Mouse (Mus musculus) limb, embryonic 15.5 days (tissue): ENCODE data around the gene Mre11a. TPM values are rescaled to one million over a fixed set of nuclear protein-coding genes. Genes with fewer than 3 reads are reported as not detected.

Experiments used
- ATAC-seq: fragments of 200-750 bp; cut with Nextera tagmentation; 2 replicates; pipeline ENCODE4 v1.8.0; 2017; ENCODE audit warnings: low read depth, moderate TSS enrichment; ENCODE audit not compliant: insufficient number of reproducible peaks, low FRiP score, low TSS enrichment
- H3K27ac ChIP-seq: fragments of 300-500 bp; sonication (generic); 2 replicates; pipeline ENCODE4 v1.5.1; 2015; ENCODE audit warnings: moderate library complexity, mild to moderate bottlenecking, inconsistent platforms
- H3K27me3 ChIP-seq: fragments of 300-500 bp; sonication (generic); 2 replicates; pipeline ENCODE4 v1.6.1; 2015; ENCODE audit warnings: inconsistent platforms
- H3K36me3 ChIP-seq: fragments of 300-500 bp; sonication (generic); 2 replicates; pipeline ENCODE4 v1.6.1; 2015; ENCODE audit warnings: inconsistent platforms
- H3K4me1 ChIP-seq: fragments of 300-500 bp; sonication (generic); 2 replicates; pipeline ENCODE4 v1.6.1; 2015; ENCODE audit warnings: inconsistent platforms
- H3K4me2 ChIP-seq: fragments of 300-500 bp; sonication (generic); 2 replicates; pipeline ENCODE4 v1.6.1; 2015; ENCODE audit warnings: mild to moderate bottlenecking, inconsistent platforms
- H3K4me3 ChIP-seq: fragments of 300-500 bp; sonication (generic); 2 replicates; pipeline ENCODE4 v1.5.1; 2015; ENCODE audit warnings: mild to moderate bottlenecking, inconsistent platforms
- H3K9ac ChIP-seq: fragments of 300-500 bp; sonication (generic); 2 replicates; pipeline ENCODE4 v1.6.1; 2015; ENCODE audit warnings: inconsistent platforms
- H3K9me3 ChIP-seq: fragments of 300-500 bp; sonication (generic); 2 replicates; pipeline ENCODE4 v1.6.1; 2016; ENCODE audit warnings: inconsistent platforms
- WGBS: fragments of 180-500 bp; shearing (Covaris S2); methylation state at CpG from one replicate; pipeline ENCODE4 v1.1.7; 2015; 5-methylcytosine and 5-hydroxymethylcytosine counted together
- polyA plus RNA-seq: library from polyadenylated mRNA; unstranded; fragments of >200 nt; fragmentation: Nextera tagmentation; extraction: Ambion mirVana; gene quantifications from 2 replicates; pipeline ENCODE4 v1.2.1, GENCODE M21; 2015

Gene Mre11a
- polyA plus RNA-seq, 1 experiment from 2014 or later = 19.8 TPM

DNA sequence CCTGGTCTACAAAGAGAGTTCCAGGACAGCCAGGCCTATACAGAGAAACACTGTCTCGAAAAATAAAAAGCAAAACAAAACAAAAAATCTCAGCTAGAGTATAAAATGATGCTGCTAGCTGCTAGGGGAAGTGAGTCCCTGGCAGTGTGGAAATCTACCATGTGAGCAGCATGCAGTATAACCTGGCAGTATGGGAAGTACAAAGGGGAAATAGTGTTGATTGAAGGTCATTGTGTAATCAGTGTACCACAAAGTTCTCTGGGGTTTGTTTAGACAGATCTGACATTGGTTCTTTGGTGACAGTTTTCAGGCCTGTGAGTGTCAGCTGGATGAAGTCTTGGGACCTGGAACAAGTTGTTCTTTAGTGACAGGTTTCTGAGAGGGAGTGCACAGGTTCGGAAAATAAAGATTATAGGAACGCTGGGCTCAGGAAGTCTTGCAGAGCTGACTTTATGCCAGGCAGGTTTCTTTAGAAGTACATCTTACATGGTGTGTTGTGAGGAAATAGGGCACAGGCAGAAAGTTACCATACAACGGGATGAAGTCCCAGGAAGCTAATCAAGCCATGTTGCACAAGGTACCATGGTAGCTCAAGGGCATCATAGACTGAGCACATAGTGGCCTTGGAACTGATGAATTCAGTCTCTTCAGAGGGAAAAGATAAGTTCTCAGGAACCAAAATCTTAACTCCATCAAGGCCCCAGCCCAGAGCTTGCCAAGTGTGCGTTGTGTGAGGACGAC lies 51.1 kb downstream of the Mre11a start:
- Histone ChIP-seq H3K27me3 (peaks cover 4% of the 10 kb centered on the region; the same call in 1 of the 2 replicates), H3K4me3 (no peak overlapping the region), H3K4me2 (no peak overlapping the region), H3K4me1 (peaks cover 6% of the 10 kb centered on the region), H3K9ac (no peak overlapping the region), H3K9me3 (no peaks in the 10 kb centered on the region), H3K36me3 (peaks cover 52% of the 10 kb centered on the region), H3K27ac (no peak overlapping the region)
- WGBS = 87% methylated on average over 6 of the region's 6 CpGs
- no peak for ATAC-seq

GRCm38 (mm10) chr9:14839527-14839926 lies 55.1 kb downstream of the Mre11a start:
- ATAC-seq = no peak; the same call in 1 of the 2 replicates
- H3K4me3 ChIP-seq = no peak overlapping the region
- H3K4me1 ChIP-seq = peaks cover 16% of the 10 kb centered on the region
- H3K27ac ChIP-seq = no peak overlapping the region
- no peaks in the 10 kb centered on the region for H3K9me3 ChIP-seq
- 30% methylated on average over 7 of the region's 7 CpGs for WGBS
- no peak overlapping the region for H3K4me2 ChIP-seq
- peaks cover 4% of the 10 kb centered on the region; the same call in 1 of the 2 replicates for H3K27me3 ChIP-seq
- no peak overlapping the region for H3K9ac ChIP-seq
- peaks cover 20% of the 10 kb centered on the region for H3K36me3 ChIP-seq

GRCm38 (mm10) chr9:14839970-14840369 lies 55.5 kb downstream of the Mre11a start:
- Histone ChIP-seq H3K4me2 (no peak overlapping the region), H3K9me3 (no peaks in the 10 kb centered on the region), H3K4me3 (no peak overlapping the region), H3K36me3 (peaks cover 16% of the 10 kb centered on the region), H3K27me3 (peaks cover 4% of the 10 kb centered on the region; the same call in 1 of the 2 replicates), H3K4me1 (peaks cover 16% of the 10 kb centered on the region), H3K27ac (no peak overlapping the region), H3K9ac (no peak overlapping the region)
- no peak for ATAC-seq
- 57% methylated on average over 5 of the region's 5 CpGs for WGBS

GRCm38 (mm10) chr9:14841878-14842761 lies 57.7 kb downstream of the Mre11a start:
- Histone ChIP-seq H3K4me2 (no peak overlapping the region), H3K27ac (peak overlapping the region; percentile 57; the same call in 1 of the 2 replicates), H3K9ac (no peak overlapping the region), H3K4me3 (no peak overlapping the region), H3K27me3 (peaks cover 2% of the 10 kb centered on the region; the same call in 1 of the 2 replicates), H3K4me1 (peaks cover 16% of the 10 kb centered on the region), H3K36me3 (no peaks in the 10 kb centered on the region), H3K9me3 (no peaks in the 10 kb centered on the region)
- ATAC-seq = peak; percentile 70
- 21% methylated on average over 10 of the region's 10 CpGs for WGBS

- no peak overlapping the region for H3K27ac ChIP-seq
- no peak overlapping the region for H3K4me2 ChIP-seq
- no peaks in the 10 kb centered on the region for H3K36me3 ChIP-seq
- no peak for ATAC-seq
- H3K4me1 ChIP-seq = peaks cover 16% of the 10 kb centered on the region
- H3K27me3 ChIP-seq = peaks cover 4% of the 10 kb centered on the region; the same call in 1 of the 2 replicates
- H3K9ac ChIP-seq = no peak overlapping the region
- WGBS = 86% methylated on average over 6 of the region's 6 CpGs
- H3K9me3 ChIP-seq = no peaks in the 10 kb centered on the region
- no peak overlapping the region for H3K4me3 ChIP-seq
Observed at GRCm38 (mm10) chr9:14843311-14843857, 58.9 kb downstream of the Mre11a start.

- WGBS = 90% methylated on average over 3 of the region's 3 CpGs
- Histone ChIP-seq H3K27me3 (peaks cover 6% of the 10 kb centered on the region), H3K4me1 (peaks cover 16% of the 10 kb centered on the region)
Observed at GRCm38 (mm10) chr9:14843901-14844300, 59.4 kb downstream of the Mre11a start.

DNA sequence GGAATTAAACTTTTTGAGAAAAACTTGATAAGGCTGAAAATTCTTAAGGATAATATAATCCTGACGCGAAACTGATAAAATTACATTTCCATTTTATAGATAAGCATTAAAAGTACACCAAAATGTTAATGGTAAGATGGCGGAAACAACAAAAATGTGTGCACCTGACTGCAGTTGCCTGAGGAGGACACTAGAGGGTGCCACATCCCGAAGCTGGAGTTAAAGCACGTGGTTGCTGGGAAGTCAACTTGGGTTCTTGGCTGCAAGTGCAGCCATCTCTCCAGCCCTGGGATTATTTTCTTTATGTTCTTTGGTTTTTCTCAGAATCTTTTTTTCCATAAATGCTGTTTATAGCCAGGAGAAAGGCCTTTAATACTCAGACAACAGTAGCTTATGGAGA lies 62.0 kb downstream of the Mre11a start:
- Histone ChIP-seq H3K4me2 (no peak overlapping the region), H3K4me1 (peaks cover 10% of the 10 kb centered on the region; the same call in 1 of the 2 replicates), H3K27ac (no peak overlapping the region), H3K36me3 (no peaks in the 10 kb centered on the region), H3K4me3 (no peak overlapping the region), H3K27me3 (peaks cover 10% of the 10 kb centered on the region), H3K9me3 (no peaks in the 10 kb centered on the region), H3K9ac (no peak overlapping the region)
- ATAC-seq = no peak
- WGBS = 45% methylated on average over 5 of the region's 5 CpGs

More at GRCm38 (mm10) chr9:14843901-14844300, 59.4 kb downstream of the Mre11a start:
- no peak for ATAC-seq
- Histone ChIP-seq H3K4me3 (no peak overlapping the region), H3K36me3 (no peaks in the 10 kb centered on the region), H3K9ac (no peak overlapping the region), H3K4me2 (no peak overlapping the region), H3K9me3 (no peaks in the 10 kb centered on the region), H3K27ac (no peak overlapping the region)

DNA sequence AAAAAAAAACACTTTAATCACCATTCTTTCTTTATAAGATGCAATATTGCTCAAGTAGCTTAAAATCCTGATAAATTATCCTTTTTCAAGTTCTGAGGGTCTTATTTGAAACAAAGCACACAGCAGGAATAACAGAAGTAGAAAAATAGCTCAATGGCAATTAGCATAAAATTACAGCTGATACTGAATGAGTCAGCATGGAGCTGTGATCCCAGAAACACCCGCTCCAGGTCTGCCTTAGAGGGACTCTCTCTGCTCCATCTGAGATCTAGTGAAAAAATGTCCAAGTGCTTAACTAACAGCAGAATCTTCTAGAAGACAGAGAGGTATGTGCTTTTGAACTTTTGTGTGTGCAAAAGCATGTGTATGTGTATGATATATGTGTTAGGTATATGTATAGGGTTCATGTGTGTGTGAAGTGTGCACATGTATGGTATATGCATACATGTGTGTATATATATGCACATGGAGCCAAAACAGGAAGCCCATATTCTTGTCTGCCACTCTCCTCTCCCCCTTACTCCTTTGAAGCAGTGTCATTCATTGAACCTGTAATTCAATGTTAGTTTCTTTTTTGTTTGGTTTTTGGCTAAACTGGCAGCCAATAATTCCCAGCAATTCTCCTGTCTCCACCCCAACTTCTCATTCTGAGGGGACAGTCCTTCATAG lies 63.9 kb downstream of the Mre11a start:
- Histone ChIP-seq H3K36me3 (no peaks in the 10 kb centered on the region), H3K4me3 (no peak overlapping the region), H3K9me3 (no peaks in the 10 kb centered on the region), H3K4me2 (no peak overlapping the region), H3K4me1 (no peaks in the 10 kb centered on the region), H3K27me3 (peaks cover 10% of the 10 kb centered on the region), H3K9ac (no peak overlapping the region), H3K27ac (no peak overlapping the region)
- ATAC-seq = no peak
- WGBS = 58% methylated on average over 1 of the region's 1 CpGs

- 47% methylated on average over 4 of the region's 4 CpGs for WGBS
- Histone ChIP-seq H3K9me3 (no peaks in the 10 kb centered on the region), H3K4me2 (no peak overlapping the region), H3K36me3 (no peaks in the 10 kb centered on the region), H3K27ac (no peak overlapping the region), H3K4me1 (no peaks in the 10 kb centered on the region), H3K4me3 (no peak overlapping the region), H3K9ac (no peak overlapping the region), H3K27me3 (peaks cover 38% of the 10 kb centered on the region)
- no peak for ATAC-seq
Observed at GRCm38 (mm10) chr9:14854585-14854984, 70.1 kb downstream of the Mre11a start.

DNA sequence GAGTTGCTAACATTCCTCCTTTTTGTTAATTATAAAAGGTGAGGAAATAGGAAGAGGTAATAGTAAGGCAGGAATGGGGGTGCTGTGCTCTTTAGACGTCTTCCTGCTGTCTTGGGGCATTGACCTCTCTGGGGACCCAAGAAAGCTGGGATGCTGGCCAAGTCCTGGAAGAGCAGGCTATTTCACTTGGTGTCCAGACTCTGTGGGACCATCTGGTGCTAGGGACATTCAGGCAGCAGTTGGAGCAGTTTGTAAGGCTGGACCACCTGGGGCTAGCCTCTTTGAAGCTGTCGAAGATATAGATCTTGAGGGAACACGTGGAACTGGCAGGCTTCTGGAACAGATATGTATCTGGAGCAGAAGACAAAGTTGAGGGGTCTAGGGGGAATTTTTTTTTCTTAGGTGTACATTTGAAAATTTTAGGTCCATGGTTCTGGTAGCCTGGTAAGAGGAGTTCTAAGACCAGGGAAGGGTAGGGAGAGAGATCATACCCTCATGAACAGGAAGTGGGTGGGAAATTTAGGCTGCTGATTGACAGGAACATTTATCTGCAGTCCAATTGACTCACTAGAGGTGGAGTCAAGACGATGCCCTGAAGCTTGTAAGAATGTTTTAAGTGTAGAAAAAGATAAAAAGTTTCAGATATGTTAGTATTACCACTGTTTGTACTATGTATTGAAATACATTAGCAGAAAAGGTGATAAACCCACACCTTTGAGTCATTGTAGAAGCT lies 72.6 kb downstream of the Mre11a start:
- WGBS = 35% methylated on average over 4 of the region's 4 CpGs
- Histone ChIP-seq H3K36me3 (no peaks in the 10 kb centered on the region), H3K4me2 (no peak overlapping the region), H3K9ac (no peak overlapping the region), H3K4me1 (peaks cover 9% of the 10 kb centered on the region), H3K4me3 (no peak overlapping the region), H3K27me3 (peaks cover 64% of the 10 kb centered on the region), H3K27ac (no peak overlapping the region), H3K9me3 (no peaks in the 10 kb centered on the region)
- ATAC-seq = no peak

- H3K4me3 ChIP-seq = no peak overlapping the region
- peaks cover 72% of the 10 kb centered on the region for H3K27me3 ChIP-seq
- no peak overlapping the region for H3K27ac ChIP-seq
- no peak overlapping the region for H3K4me2 ChIP-seq
- ATAC-seq = no peak
- no peaks in the 10 kb centered on the region for H3K9me3 ChIP-seq
- WGBS = 68% methylated on average over 7 of the region's 7 CpGs
- no peak overlapping the region for H3K9ac ChIP-seq
- H3K36me3 ChIP-seq = no peaks in the 10 kb centered on the region
- peaks cover 9% of the 10 kb centered on the region for H3K4me1 ChIP-seq
Observed at GRCm38 (mm10) chr9:14858170-14858706, 73.8 kb downstream of the Mre11a start.
